Mouse (Mus musculus) natural killer cell, adult 2 months (primary cell): ENCODE data around the gene Rad51b.

ENCODE experiments used
- DNase-seq, 2 experiments: peaks; one replicate each; pipeline ENCODE4 v3.0.0; 2022; ENCODE audit warnings: low spot score in 2 of 2

Gene Rad51b

DNA sequence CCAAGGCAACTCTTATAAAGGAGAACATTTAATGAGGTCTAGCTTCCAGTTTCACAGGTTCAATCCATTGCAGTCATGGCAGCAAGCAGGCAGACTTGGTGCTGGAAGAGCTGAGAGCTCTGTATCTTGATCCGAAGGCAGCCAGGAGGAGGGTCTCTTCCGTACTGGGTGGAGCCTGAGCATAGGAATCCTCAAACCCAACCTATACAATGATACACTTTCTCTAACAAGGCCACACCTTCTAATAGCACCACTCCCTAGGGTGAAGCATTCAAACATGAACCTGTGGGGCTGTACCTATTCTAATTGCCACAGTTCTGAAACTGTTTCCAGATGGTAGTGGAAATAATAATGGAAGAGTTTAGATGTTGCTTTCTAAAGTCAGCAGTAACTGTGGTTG is 33.5 kb downstream of the Rad51b start:
- DNase-seq = no peak

GRCm38 (mm10) chr12:79331722-79332121 is 34.6 kb downstream of the Rad51b start:
- no peak for DNase-seq

GRCm38 (mm10) chr12:79338791-79339190 is 41.7 kb downstream of the Rad51b start:
- no peak for DNase-seq

- no peak for DNase-seq
Measured at GRCm38 (mm10) chr12:79340513-79340912, 43.4 kb downstream of the Rad51b start.

- DNase-seq = no peak
Measured at GRCm38 (mm10) chr12:79341291-79341845, 44.3 kb downstream of the Rad51b start.

GRCm38 (mm10) chr12:79346198-79346733 is 49.2 kb downstream of the Rad51b start:
- DNase-seq = no peak

- peak; percentile 42 to 58 for DNase-seq
Measured at GRCm38 (mm10) chr12:79347643-79348042, 50.6 kb downstream of the Rad51b start.

DNA sequence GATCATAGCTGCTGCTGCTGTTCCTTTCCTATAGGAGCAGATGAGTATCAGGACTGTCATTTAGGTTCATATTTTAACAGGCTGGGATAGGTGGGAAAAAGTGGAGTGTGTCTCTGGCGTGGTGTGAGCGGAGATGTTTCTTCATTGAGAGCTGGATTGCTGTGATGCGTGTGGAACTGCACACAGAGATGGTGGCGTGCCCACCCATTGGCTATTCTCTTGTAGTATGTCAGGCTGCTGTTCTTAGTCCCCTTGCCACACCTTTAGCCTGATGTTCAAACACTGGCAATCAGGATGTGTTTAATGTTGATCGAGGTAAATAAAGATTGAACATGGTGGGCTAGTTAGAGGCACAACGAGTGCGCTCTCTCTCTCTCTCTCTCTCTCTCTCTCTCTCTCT is 54.4 kb downstream of the Rad51b start:
- no peak for DNase-seq

DNA sequence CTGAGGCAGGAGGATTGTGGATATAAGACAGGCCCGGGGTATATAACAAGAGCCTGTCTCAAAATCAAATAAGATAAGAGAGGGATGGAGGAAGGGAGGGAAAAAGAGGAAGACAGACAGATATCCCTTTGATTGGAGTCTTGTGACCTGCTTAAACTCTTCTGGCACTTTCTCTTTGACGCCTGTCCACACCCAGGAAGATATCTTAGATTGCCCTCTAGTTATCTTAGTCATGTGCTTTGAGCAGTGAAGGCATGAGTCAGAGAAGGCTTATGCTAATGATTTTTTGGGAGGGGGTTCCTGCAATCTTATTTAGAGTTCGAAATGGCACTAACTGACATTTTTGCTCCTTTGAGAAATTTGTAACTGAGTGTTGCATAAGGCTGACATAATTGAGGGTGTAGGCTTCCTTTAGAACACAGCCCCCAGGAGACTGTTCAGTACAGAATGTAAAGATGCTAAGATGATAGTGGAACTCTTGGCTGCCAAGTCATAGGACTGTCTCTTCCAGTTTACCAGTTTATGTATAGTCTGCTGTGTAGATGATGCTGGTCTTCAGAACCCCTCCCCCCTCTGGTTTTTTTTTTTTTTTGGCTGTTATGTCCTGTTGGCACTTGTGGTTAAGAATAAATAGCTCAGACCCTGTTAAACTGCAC is 55.1 kb downstream of the Rad51b start:
- DNase-seq = peak in 1 of 2 experiments; percentile 17

DNA sequence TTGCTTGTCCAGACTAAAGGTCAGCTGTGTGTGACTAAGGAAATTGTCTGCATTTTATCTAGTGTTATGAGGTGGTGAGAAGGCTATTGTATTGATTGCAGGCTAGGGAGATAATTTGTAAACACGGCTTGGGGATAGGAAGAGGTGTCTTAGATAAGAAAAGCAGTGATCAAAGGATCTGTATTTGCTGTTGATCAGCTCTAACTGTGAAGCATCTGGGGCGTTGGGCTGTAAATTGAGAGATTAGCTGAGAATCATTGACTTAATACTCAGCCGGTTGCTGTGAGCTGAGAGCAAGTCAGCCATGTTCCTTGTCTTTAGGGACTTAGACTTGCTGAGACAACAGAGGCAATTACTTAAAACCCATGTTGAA is 55.6 kb downstream of the Rad51b start:
- DNase-seq = peak in 1 of 2 experiments; percentile 21

GRCm38 (mm10) chr12:79353356-79353755 is 56.3 kb downstream of the Rad51b start:
- DNase-seq = peak; percentile 4 to 14

DNA sequence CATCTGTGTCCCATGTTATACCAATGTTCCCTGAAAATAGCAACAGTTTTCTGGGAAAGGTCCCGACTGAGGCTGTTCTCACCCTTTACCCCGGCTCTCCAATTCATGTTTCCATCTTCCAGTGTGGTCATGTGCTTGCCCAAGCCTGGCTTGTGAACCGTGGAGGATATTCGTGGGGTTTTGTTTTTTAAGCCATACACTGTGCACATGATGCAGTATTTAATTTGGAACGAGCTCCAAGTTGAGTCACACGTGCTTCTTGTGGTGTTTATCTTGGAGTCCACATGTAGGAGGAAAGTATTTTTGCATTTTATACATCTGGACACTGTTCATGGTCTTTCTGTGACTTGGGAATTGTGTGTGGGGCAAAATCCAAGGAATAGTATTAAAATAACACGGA is 57.5 kb downstream of the Rad51b start:
- no peak for DNase-seq

- no peak for DNase-seq
Measured at GRCm38 (mm10) chr12:79356138-79356537, 59.1 kb downstream of the Rad51b start.

DNA sequence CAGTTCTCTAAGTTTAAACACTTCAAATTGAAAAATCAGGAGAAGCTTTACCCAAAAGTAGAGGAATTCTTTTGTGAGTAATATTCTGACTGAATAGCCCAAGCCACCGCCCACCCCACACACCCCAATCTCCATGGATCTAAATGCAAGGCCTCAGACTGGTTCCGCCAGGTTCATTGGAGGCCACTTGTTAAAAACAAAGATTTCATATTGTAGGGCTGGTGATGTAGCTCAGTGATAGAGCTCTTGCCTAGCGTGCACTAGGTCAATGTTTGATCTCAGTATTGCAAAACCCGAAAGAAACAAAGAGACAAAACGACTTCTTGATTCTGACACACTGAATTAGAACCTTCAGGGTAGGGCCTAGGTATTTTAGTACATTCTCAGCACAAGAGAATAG is 60.5 kb downstream of the Rad51b start:
- DNase-seq = no peak

- DNase-seq = peak; percentile 58 to 66
Measured at GRCm38 (mm10) chr12:79358613-79359218, 61.6 kb downstream of the Rad51b start.

DNA sequence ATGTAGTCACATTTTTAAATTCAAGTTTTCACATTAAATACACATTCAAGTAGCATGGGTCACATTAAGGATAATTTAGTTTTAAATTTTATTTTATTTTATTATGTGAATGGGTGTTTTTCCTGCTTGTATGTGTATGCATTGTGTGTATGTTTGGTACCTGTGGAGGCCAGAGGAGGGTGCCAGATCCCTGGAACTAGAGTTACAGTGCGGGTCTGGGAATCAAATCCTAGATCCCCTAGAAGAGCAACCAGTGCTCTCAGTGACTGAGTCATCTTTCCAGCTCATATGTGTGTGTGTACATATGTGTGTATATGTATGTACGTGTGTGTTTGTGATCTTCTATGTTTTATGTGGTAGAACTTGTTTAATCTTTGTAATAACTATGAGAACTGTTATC is 62.3 kb downstream of the Rad51b start:
- no peak for DNase-seq

GRCm38 (mm10) chr12:79362219-79362618 is 65.1 kb downstream of the Rad51b start:
- DNase-seq = peak; percentile 5 to 51

DNA sequence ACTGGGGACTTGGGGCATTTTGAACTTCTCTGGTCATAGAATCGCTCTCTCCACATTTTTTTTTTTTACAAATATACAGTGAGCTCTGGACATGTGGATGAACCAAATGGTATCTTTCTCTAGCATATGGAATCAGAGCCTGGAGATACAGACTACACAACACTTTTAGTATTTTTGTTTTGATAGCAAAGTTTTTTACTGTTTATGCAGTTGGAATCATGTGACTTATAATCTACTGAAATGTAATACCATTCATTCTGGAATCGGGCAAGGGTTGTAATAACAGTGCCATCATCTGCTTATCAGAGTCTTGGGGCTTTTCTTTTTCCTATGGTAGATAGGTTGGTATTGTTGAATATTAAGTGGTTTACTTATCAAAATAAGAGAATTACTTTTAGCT is 67.2 kb downstream of the Rad51b start:
- DNase-seq = no peak

DNA sequence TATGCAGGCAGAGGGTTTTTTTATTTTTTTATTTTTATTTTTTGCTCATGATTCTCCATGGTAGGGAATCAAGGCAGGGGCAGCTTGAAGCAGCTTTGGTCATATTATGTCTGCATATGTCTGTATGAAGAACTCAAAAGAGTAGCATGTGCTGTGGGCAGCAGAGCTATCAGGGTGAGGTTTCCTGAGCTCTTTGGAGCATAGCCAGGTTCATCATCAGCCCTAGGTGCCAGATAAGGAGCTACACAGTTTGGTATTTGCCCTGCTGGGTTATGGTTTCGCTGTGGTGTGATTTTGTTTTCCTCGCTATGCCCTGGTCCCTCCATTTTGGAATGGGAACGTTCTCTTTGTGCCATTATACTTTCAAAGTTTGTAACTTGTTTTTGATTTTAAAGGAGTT is 71.7 kb downstream of the Rad51b start:
- no peak for DNase-seq

- no peak for DNase-seq
Measured at GRCm38 (mm10) chr12:79369512-79370165, 72.6 kb downstream of the Rad51b start.

DNA sequence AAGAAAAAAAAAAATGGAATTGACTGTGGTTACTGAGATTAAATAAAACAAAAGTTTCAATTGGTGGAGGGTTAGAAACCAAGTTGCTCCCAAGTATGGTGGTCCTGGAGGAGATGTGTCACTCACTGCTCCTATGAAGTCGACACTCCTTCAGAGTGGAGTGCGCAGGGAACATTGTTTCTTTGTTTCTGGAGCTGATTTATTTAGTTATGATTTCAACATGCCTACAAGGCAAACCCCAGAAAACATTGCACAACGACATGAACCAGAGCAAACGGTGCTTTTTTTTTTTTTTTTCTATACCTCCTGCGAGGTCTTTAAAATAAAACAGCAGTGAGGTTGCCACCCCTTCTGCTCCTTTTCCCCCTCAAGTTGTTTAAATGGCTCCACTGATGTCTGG is 75.6 kb downstream of the Rad51b start:
- no peak for DNase-seq

GRCm38 (mm10) chr12:79377378-79377777 is 80.3 kb downstream of the Rad51b start:
- no peak for DNase-seq

- no peak for DNase-seq
Measured at GRCm38 (mm10) chr12:79377861-79378260, 80.8 kb downstream of the Rad51b start.
